Mouse (Mus musculus): ENCODE measurements around the gene Armc3. TPM values are rescaled to one million over a fixed set of nuclear protein-coding genes. Genes with fewer than 3 reads are reported as not detected.

Armc3 gene
- polyA plus RNA-seq, 1 experiment from 2014 or later, result 0.74 TPM

DNA sequence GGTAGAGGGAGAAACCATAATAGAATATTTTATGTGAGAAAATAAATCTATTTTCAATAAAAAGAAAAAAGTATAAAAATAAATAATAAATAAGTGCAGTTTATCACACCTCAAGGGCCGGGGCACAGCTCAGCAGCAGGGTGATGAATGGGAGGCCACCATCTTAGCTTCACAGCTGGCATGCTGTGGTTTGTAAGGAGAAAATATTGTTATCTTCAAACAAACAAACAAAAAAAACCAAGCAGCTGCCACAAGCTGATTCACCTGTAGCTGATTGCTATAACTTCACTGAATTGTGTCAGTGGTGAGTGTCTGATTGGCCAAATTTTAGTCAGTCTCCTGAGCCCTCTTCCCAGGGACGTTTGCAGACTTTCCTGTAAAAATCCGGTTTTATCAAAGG, 120.2 kb downstream of the Armc3 start:
- Histone ChIP-seq H3K4me2 (no peak overlapping the region), H3K4me3 (no peak overlapping the region), H3K27me3 (no peaks in the 10 kb centered on the region), H3K9ac (no peak overlapping the region), H3K27ac (no peak overlapping the region), H3K4me1 (no peaks in the 10 kb centered on the region), H3K36me3 (no peaks in the 10 kb centered on the region), H3K9me3 (no peaks in the 10 kb centered on the region; the same call in 1 of the 2 replicates)
- ATAC-seq (ENCODE audit: borderline replicate concordance, extremely low read depth, low FRiP score, low TSS enrichment), result no peak
- WGBS, result 46% methylated on average over 3 of the region's 3 CpGs

- H3K27ac ChIP-seq, result no peak overlapping the region
- H3K4me3 ChIP-seq, result no peak overlapping the region
- H3K9ac ChIP-seq, result no peak overlapping the region
- ATAC-seq (ENCODE audit: borderline replicate concordance, extremely low read depth, low FRiP score, low TSS enrichment), result no peak
- H3K9me3 ChIP-seq, result no peaks in the 10 kb centered on the region
- WGBS, result 72% methylated on average over 9 of the region's 9 CpGs
- H3K27me3 ChIP-seq, result no peaks in the 10 kb centered on the region
- H3K4me1 ChIP-seq, result no peaks in the 10 kb centered on the region
- no peaks in the 10 kb centered on the region for H3K36me3 ChIP-seq
- no peak overlapping the region for H3K4me2 ChIP-seq
Observed at GRCm38 (mm10) chr2:19322448-19322847, 123.3 kb downstream of the Armc3 start.

DNA sequence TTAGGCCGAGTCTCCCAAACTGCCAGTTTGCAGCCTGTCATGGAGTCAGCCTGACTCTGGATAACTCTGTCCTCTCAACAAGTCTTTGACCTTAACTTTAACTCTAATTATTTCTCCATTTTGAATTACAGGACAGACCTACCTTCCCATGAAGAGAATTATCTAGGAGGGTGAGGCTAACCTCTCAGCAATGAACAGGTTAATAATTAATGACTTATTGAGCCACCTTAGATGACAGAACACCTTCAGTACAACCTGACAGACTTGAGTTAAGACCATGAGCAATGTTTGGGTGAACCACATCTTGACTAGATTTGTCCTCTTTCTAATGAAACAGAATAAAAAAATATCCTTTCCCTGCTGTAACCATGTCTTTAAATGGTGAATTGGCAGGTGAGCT, 127.3 kb downstream of the Armc3 start:
- no peaks in the 10 kb centered on the region for H3K9me3 ChIP-seq
- no peak overlapping the region for H3K4me3 ChIP-seq
- H3K27me3 ChIP-seq, result no peaks in the 10 kb centered on the region
- no peaks in the 10 kb centered on the region for H3K36me3 ChIP-seq
- 79% methylated on average over 1 of the region's 1 CpGs for WGBS
- no peaks in the 10 kb centered on the region for H3K4me1 ChIP-seq
- no peak for ATAC-seq (ENCODE audit: borderline replicate concordance, extremely low read depth, low FRiP score, low TSS enrichment)
- no peak overlapping the region for H3K4me2 ChIP-seq
- H3K9ac ChIP-seq, result no peak overlapping the region
- no peak overlapping the region for H3K27ac ChIP-seq

- Histone ChIP-seq H3K9ac (no peak overlapping the region), H3K4me1 (no peaks in the 10 kb centered on the region), H3K4me2 (no peak overlapping the region), H3K27ac (no peak overlapping the region), H3K9me3 (no peaks in the 10 kb centered on the region), H3K27me3 (no peaks in the 10 kb centered on the region), H3K4me3 (no peak overlapping the region), H3K36me3 (no peaks in the 10 kb centered on the region)
- 53% methylated on average over 4 of the region's 4 CpGs for WGBS
- ATAC-seq (ENCODE audit: borderline replicate concordance, extremely low read depth, low FRiP score, low TSS enrichment), result no peak
Observed at GRCm38 (mm10) chr2:19327811-19328210, 128.7 kb downstream of the Armc3 start.

- H3K9ac ChIP-seq, result no peak overlapping the region
- H3K4me1 ChIP-seq, result 0 out of 2 replicates have a peak, but pooled peaks cover 6% of the 10 kb centered on the region
- H3K27me3 ChIP-seq, result no peaks in the 10 kb centered on the region
- H3K27ac ChIP-seq, result peak overlapping the region; percentile 19; the same call in 1 of the 2 replicates
- no peaks in the 10 kb centered on the region for H3K36me3 ChIP-seq
- peak overlapping the region; percentile 50 for H3K4me2 ChIP-seq
- H3K4me3 ChIP-seq, result peak overlapping the region; percentile 23
- ATAC-seq (ENCODE audit: borderline replicate concordance, extremely low read depth, low FRiP score, low TSS enrichment), result peak; percentile 37; the same call in 1 of the 2 replicates
- 31% methylated on average over 10 of the region's 10 CpGs for WGBS
- H3K9me3 ChIP-seq, result no peaks in the 10 kb centered on the region
Observed at GRCm38 (mm10) chr2:19343901-19344635, 145.0 kb downstream of the Armc3 start.

DNA sequence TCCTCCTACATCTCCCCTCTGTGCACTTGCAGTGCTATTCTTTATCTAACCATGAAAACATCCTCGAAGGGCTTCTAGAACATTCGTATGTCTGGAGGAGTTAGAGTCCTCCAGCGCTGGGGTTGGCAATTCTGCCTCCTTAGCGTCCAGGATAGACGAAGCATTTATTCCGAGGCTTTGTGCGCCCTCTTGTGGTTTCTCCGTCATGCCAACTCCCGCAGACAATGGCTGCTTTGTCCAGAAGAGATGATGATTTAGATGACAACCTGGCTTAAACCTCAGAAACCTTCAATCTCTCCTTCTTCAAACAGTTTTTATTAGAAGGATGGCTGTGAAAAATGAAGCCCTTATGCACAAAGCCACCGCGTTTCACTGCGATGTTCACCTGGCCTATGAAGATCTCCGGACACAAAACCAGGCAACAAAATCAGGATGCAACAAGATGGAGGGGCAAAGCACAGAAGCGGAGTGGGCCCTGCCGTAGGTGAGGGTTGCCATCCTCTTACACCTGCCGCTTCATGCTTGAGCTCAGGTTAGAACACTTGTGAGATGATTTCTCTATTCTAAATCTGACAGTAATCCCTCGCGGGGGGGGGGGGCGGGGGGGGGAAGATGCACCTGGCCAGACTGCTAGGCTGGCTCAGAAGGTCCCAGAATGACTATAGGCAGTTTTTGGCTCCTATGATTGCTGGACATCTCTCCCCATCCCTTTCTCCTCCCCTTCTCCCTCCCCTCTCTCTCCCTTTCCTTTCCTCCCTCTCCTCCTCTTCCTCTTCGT, 145.7 kb downstream of the Armc3 start:
- WGBS, result 20% methylated on average over 17 of the region's 20 CpGs
- Histone ChIP-seq H3K4me3 (peak overlapping the region; percentile 23), H3K27me3 (no peaks in the 10 kb centered on the region), H3K9ac (no peak overlapping the region), H3K9me3 (no peaks in the 10 kb centered on the region), H3K4me2 (peak overlapping the region; percentile 50), H3K27ac (peak overlapping the region; percentile 19; the same call in 1 of the 2 replicates), H3K4me1 (0 out of 2 replicates have a peak, but pooled peaks cover 6% of the 10 kb centered on the region), H3K36me3 (no peaks in the 10 kb centered on the region)
- peak; percentile 70; the same call in 1 of the 2 replicates for ATAC-seq (ENCODE audit: borderline replicate concordance, extremely low read depth, low FRiP score, low TSS enrichment)

DNA sequence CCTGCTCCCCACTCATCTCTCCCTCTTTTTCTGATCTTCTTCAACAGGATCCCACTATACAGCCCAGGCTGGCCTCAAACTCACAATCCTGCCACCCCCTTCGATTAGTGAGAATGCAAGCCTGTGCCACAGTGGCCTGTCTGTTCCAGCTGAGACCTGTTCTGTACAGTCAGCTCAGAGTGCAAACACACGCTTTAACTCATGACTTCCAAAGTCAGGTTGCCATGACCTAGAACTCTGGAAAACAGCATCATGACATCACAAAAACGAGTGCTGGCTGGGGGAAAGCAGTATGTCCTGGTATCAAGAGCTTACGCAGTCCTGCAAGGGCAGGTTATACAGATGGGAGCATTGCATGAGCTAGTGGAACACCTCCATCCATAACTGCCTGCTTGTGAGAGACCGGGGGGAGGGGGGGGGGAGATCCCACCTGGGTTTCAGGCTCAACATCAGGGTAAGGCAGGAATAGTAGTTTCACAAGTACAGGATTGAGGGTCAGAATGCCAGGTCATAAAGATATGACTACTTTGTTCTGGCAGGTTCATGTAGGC, 146.4 kb downstream of the Armc3 start:
- H3K9ac ChIP-seq, result no peak overlapping the region
- no peak overlapping the region for H3K27ac ChIP-seq
- H3K9me3 ChIP-seq, result no peaks in the 10 kb centered on the region
- no peaks in the 10 kb centered on the region for H3K36me3 ChIP-seq
- no peak overlapping the region for H3K4me3 ChIP-seq
- no peak overlapping the region for H3K4me2 ChIP-seq
- WGBS, result 65% methylated on average over 5 of the region's 5 CpGs
- no peaks in the 10 kb centered on the region for H3K27me3 ChIP-seq
- ATAC-seq (ENCODE audit: borderline replicate concordance, extremely low read depth, low FRiP score, low TSS enrichment), result no peak
- 0 out of 2 replicates have a peak, but pooled peaks cover 6% of the 10 kb centered on the region for H3K4me1 ChIP-seq

- no peak for ATAC-seq (ENCODE audit: borderline replicate concordance, extremely low read depth, low FRiP score, low TSS enrichment)
- no peak overlapping the region for H3K9ac ChIP-seq
- H3K4me3 ChIP-seq, result no peak overlapping the region
- H3K4me1 ChIP-seq, result 0 out of 2 replicates have a peak, but pooled peaks cover 6% of the 10 kb centered on the region
- H3K4me2 ChIP-seq, result no peak overlapping the region
- H3K36me3 ChIP-seq, result no peaks in the 10 kb centered on the region
- H3K9me3 ChIP-seq, result no peaks in the 10 kb centered on the region
- WGBS, result 56% methylated on average over 3 of the region's 3 CpGs
- no peak overlapping the region for H3K27ac ChIP-seq
- H3K27me3 ChIP-seq, result no peaks in the 10 kb centered on the region
Observed at GRCm38 (mm10) chr2:19348454-19348853, 149.4 kb downstream of the Armc3 start.

DNA sequence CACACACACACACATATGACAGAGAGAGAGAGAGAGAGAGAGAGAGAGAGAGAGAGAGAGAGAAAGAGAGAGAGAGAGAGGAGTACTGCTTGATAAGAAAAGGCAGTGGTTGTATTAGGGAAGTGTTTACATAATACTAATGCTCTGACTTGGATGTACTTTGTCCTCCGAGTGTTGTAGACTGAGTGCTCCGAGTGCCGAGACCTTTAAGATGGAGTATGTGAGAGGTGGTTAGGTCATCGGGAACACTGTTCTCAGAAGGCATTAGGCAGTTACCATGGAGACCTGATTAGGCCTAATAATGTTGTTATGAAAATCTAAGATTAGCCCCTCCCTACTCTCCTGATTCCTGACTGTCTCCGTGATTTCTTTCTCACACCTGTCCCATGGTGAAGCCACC, 151.1 kb downstream of the Armc3 start:
- H3K9ac ChIP-seq, result no peak overlapping the region
- ATAC-seq (ENCODE audit: borderline replicate concordance, extremely low read depth, low FRiP score, low TSS enrichment), result no peak
- no peak overlapping the region for H3K4me3 ChIP-seq
- H3K27ac ChIP-seq, result no peak overlapping the region
- H3K4me1 ChIP-seq, result 0 out of 2 replicates have a peak, but pooled peaks cover 4% of the 10 kb centered on the region
- no peak overlapping the region for H3K4me2 ChIP-seq
- no peaks in the 10 kb centered on the region for H3K36me3 ChIP-seq
- 13% methylated on average over 5 of the region's 5 CpGs for WGBS
- H3K27me3 ChIP-seq, result no peaks in the 10 kb centered on the region
- no peaks in the 10 kb centered on the region for H3K9me3 ChIP-seq

- no peak for ATAC-seq (ENCODE audit: borderline replicate concordance, extremely low read depth, low FRiP score, low TSS enrichment)
- no peak overlapping the region for H3K4me3 ChIP-seq
- H3K9ac ChIP-seq, result no peak overlapping the region
- no peaks in the 10 kb centered on the region for H3K9me3 ChIP-seq
- 0 out of 2 replicates have a peak, but pooled peaks cover 4% of the 10 kb centered on the region for H3K4me1 ChIP-seq
- no peaks in the 10 kb centered on the region for H3K27me3 ChIP-seq
- no peak overlapping the region for H3K4me2 ChIP-seq
- 89% methylated on average over 1 of the region's 1 CpGs for WGBS
- no peak overlapping the region for H3K27ac ChIP-seq
- H3K36me3 ChIP-seq, result no peaks in the 10 kb centered on the region
Observed at GRCm38 (mm10) chr2:19351615-19352253, 152.6 kb downstream of the Armc3 start.

GRCm38 (mm10) chr2:19353158-19353557, 154.1 kb downstream of the Armc3 start:
- Histone ChIP-seq H3K4me1 (no peaks in the 10 kb centered on the region), H3K27ac (no peak overlapping the region), H3K36me3 (no peaks in the 10 kb centered on the region), H3K4me2 (no peak overlapping the region), H3K9me3 (no peaks in the 10 kb centered on the region), H3K4me3 (no peak overlapping the region), H3K27me3 (no peaks in the 10 kb centered on the region), H3K9ac (no peak overlapping the region)
- ATAC-seq (ENCODE audit: borderline replicate concordance, extremely low read depth, low FRiP score, low TSS enrichment), result no peak
- WGBS, result 89% methylated on average over 2 of the region's 2 CpGs
